Mouse (Mus musculus) neural tube, embryonic 10.5 days (tissue): ENCODE measurements around the gene Samd4b.
A peak's percentile ranks its signal among the peaks of the same experiment; 100 is the strongest.

ENCODE experiments used
- DNase-seq: peaks from one replicate; pipeline ENCODE4 v3.0.0-alpha.2; 2017; ENCODE audit warnings: low spot score; ENCODE audit errors: extremely low spot score

The Samd4b gene

DNA sequence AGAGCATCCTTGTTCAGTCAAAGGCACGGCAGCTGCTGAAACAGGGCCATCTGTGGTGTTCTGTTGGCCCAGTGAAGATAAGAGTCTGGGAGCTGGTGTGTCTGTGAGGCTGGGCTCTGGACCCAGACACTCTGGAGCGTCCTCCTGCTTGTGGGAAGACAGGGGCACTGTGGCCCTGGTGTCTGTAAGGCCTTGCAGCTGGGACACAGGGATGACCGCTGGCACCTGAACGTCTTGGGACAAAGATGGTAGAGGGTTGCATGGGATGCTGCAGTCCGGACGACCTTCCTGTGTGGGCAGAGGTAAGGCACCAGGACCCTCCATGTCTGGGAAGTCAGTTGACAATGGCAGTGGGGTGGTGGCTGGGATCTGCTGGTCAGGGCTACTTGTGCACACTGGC is 237.7 kb downstream of the Samd4b start:
- no peak for DNase-seq

DNA sequence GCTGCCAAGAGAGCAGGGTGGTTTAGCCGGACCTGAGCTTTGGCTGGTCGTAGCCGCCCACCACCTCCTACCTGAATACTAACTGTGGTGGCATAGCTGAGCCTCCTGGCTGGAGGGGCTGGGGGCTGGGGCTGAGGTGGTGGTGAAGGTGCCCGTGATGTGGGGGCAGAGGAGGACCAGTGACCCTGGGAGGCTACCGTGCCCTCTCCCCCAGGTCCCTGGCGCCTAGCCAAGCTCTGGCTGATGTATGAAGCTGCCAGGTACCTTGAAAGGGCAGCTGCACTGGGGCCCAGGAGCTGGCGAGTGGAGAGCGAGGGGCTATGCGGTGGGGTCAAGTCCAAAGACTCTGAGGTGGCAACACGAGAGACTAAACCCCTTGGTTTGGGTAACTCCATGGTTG is 238.1 kb downstream of the Samd4b start:
- DNase-seq, result no peak

- no peak for DNase-seq
These were observed 239.5 kb downstream of the Samd4b start for GRCm38 (mm10) chr7:28358431-28358830.

GRCm38 (mm10) chr7:28357984-28358383 is 240.0 kb downstream of the Samd4b start:
- DNase-seq, result no peak

- peak; percentile 54 for DNase-seq
These were observed 241.0 kb downstream of the Samd4b start for GRCm38 (mm10) chr7:28356981-28357380.

DNA sequence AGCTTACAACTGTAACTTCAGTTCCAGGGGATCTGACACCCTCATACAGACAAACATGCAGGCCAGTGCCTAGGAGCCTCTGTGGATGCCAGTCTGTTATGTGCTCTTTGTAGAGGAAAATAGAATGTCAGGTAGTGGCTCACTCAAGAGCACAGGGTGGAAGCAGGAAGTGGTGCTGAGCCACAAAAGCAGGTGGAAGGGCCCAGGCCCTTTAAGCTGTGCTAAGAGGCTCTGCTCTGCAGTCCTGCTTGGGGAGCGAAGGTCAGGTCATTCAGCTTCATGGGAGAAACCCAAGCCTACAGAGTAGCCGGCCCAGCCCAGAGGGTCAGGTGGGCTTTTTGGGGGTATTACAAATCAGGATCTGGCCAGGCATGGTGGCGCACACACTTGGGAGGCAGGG is 242.7 kb downstream of the Samd4b start:
- no peak for DNase-seq

DNA sequence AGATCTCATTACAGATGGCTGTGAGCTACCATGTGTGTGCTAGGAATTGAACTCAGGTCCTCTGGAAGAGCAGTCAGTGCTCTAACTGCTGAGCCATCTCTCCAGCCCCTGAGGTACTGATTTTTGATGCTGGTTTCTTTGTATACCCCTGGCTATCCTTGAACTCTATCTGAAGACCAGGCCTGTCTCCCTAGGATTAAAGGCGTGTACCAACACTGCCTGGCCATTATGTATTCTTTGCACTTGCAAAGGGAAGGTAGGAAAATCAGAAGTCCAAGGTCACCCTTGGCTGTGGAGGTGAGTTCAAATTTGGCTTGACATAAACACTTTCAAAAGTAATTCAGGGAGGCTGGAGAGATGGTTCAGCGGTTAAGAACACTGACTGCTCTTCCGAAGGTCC is 243.3 kb downstream of the Samd4b start:
- no peak for DNase-seq

DNA sequence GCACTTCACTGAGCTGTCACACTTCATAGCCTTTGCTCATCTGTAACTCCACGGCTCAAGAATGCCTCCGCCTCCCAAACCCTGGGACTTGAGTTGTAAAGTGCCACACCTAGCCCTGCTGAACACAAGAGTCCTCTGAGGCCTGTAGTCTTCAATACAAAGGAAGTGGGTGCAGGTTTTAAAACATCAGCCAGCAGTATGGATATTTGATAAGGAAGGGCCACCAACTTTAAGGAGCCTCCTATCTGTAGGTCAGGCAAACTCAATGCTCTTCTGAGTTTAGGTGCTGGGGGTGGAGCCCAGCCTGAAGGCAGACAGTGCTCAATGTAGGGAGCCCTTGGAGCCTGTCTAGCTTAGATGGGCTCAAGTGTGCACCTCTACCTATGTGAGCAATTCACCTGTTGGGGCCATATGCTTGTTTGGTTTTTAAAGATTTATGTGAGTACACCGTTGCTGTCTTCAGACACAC is 243.8 kb downstream of the Samd4b start:
- no peak for DNase-seq

DNA sequence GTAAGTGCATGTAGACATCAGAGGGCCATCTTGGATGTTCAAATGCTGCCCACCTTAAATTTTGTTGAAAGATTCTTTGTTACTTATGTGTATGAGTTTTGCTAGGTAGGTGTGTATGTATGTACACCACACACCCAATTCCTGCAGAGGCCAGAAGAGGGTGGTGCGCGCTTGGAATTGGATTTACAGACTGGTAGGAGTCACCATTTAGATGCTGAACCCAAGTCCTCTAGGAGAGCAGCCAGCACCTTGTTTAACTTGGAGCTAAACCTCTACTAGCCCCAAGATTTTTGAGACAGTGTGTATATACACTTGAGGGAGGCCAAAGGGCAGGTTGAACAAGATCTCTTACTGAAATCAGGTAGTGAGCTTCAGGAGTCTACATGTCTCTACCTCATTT is 244.7 kb downstream of the Samd4b start:
- no peak for DNase-seq

DNA sequence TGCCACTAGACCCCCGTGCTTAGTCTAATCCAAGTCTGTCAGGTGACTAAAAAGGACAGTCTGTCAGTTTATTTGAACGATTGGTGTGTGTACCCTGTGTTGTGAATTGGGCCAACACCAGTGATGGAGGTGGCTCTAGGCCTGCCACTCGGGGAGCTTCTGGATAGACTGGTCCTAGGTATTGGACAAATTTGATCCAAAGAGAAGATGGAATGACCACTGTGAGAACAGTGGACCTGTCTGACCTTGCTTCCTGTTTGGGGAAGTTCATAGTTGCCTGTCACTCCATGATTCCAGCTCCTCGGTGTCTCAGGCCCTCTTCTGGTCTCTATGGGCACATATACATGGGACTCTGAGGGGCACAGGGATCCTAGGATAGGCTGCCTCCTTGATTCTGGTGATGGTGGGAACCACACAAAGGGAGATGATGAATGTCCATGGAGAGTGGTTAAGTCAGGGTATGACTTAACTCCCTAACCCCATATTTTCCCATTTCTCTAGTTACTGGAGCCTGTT is 246.2 kb downstream of the Samd4b start:
- DNase-seq, result no peak

DNA sequence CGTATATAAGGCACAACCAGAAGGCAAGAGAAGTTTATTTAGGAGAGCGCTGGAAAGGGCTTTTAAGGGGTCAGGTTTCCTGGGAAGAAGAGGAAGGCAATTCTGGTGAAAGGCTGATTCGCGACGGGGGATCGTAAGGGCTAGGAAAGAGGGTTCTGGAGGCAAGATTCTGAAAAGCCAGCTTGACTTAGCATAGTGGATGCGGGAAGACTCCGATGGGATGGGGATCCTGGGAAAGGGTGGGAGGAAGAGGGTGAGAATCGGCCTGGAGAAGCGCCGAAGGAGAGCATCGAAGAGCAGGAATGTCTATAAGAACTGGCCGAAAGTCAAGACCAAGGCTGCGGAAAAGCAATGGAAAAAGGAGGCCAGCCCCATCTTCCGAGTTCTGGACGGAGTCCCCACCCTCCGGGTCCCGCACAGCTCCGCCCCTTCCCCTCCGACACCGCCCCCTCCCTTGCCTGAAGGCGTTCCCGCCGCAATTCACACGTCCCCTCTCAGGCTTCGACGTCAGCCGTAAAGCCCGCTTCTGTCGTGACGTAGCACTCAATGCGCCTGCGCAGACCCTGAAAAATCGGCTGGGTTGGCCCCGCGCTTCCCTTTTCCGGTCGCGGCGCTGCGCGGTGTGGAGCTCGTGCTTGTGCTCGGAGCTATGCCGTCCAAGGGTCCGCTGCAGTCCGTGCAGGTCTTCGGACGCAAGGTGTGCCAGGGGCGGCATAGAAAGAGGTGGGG is 247.6 kb downstream of the Samd4b start, which contains the start of gene Rps16:
Gene Rps16, plus strand, starts transcription at position 498 of the 729 bp plus-strand sequence.
- DNase-seq, result peak; percentile 99
